Mouse (Mus musculus) midbrain, embryonic 14.5 days (tissue): Measurements from ENCODE around the gene Olfr1537. TPM values are rescaled to one million over a fixed set of nuclear protein-coding genes. Genes with fewer than 3 reads are reported as not detected.

Source experiments
- ATAC-seq: fragments of 200-750 bp; cut with Nextera tagmentation; 2 replicates; pipeline ENCODE4 v1.8.0; 2017; ENCODE audit warnings: moderate number of reproducible peaks, moderate library complexity; ENCODE audit not compliant: low FRiP score, low TSS enrichment
- DNase-seq: peaks from one replicate; pipeline ENCODE4 v3.0.0-alpha.2; 2015
- H3K27ac ChIP-seq: fragments of 300-500 bp; sonication (generic); replicated peaks from 2 replicates; pipeline ENCODE4 v1.5.1; 2014; ENCODE audit warnings: mild to moderate bottlenecking, low read depth, low read length, moderate library complexity
- H3K27me3 ChIP-seq: fragments of 300-500 bp; sonication (generic); 2 replicates; pipeline ENCODE4 v1.6.1; 2014; ENCODE audit warnings: low read length, control low read depth, mixed read lengths; ENCODE audit not compliant: control insufficient read depth, insufficient read depth
- H3K36me3 ChIP-seq: fragments of 300-500 bp; sonication (generic); 2 replicates; pipeline ENCODE4 v1.6.1; 2014; ENCODE audit warnings: low read length, control low read depth; ENCODE audit not compliant: control insufficient read depth, insufficient read depth
- H3K4me1 ChIP-seq: fragments of 300-500 bp; sonication (generic); 2 replicates; pipeline ENCODE4 v1.6.1; 2014; ENCODE audit warnings: mild to moderate bottlenecking, antibody characterized with exemption, low read length, control low read depth; ENCODE audit not compliant: control insufficient read depth, insufficient read depth
- H3K4me2 ChIP-seq: fragments of 300-500 bp; sonication (generic); 2 replicates; pipeline ENCODE4 v1.6.1; 2014; ENCODE audit warnings: mild to moderate bottlenecking, low read length, moderate library complexity
- H3K4me3 ChIP-seq: fragments of 300-500 bp; sonication (generic); replicated peaks from 2 replicates; pipeline ENCODE4 v1.5.1; 2014; ENCODE audit warnings: low read depth, low read length
- H3K9ac ChIP-seq: fragments of 300-500 bp; sonication (generic); replicated peaks from 2 replicates; pipeline ENCODE4 v1.6.1; 2014; ENCODE audit warnings: mild to moderate bottlenecking, low read length, moderate library complexity
- H3K9me3 ChIP-seq: fragments of 300-500 bp; sonication (generic); 2 replicates; pipeline ENCODE4 v1.6.1; 2016; ENCODE audit warnings: low read length, control low read depth, mixed read lengths; ENCODE audit not compliant: control insufficient read depth
- WGBS: fragments of 180-500 bp; shearing (Covaris S2); extraction: QIAGEN DNeasy Blood & Tissue Kit; methylation state at CpG from one replicate; pipeline ENCODE4 v1.1.7; 2014; 5-methylcytosine and 5-hydroxymethylcytosine counted together
- polyA plus RNA-seq: library from polyadenylated mRNA; unstranded; fragments of >200 nt; fragmentation: Nextera tagmentation; extraction: Ambion mirVana; gene quantifications from 2 replicates; pipeline ENCODE4 v1.2.1, GENCODE M21; 2014

The Olfr1537 gene
- not detected in 2 replicates for polyA plus RNA-seq

- no peak within 1 kb of the TSS for H3K4me2 ChIP-seq
- no peaks in the 10 kb centered on the region for H3K9me3 ChIP-seq
- no peaks in the 10 kb centered on the region for H3K27me3 ChIP-seq
- no peak within 1 kb of the TSS for H3K27ac ChIP-seq
- ATAC-seq (no peak), DNase-seq (no peak)
- no peak within 1 kb of the TSS for H3K9ac ChIP-seq
- WGBS = 82% methylated on average over 1 of the region's 1 CpGs
- H3K4me1 ChIP-seq = no peaks in the 10 kb centered on the region
- no peaks in the 10 kb centered on the region for H3K36me3 ChIP-seq
- H3K4me3 ChIP-seq = no peak within 1 kb of the TSS
Measured at GRCm38 (mm10) chr9:39249894-39250293, at the start of gene Olfr1537. Olfr1537 (minus strand) TSS chr9:39249994.

DNA sequence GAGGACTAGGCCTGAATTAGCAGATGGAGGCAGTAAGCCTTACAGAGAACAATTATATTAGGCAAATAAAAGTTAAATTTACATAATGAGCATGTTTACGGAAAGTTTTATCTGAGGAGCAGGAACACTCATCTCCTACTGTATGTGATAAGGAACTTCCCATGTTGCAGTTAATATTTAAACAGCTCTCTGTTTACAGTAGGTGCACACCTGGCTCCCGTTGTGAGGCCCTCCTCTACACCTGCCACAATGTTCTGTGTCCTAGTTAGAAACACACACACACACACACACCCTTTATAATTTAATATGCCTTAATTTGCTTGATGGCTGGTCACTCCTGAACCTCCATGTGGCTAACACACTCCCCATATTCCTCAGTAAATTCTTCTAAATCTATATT lies 37.3 kb upstream of the Olfr1537 start:
- Histone ChIP-seq H3K27ac (no peak overlapping the region), H3K36me3 (no peaks in the 10 kb centered on the region), H3K27me3 (no peaks in the 10 kb centered on the region), H3K9me3 (no peaks in the 10 kb centered on the region), H3K9ac (no peak overlapping the region), H3K4me3 (no peak overlapping the region), H3K4me1 (no peaks in the 10 kb centered on the region), H3K4me2 (no peak overlapping the region)
- ATAC-seq (no peak), DNase-seq (no peak)
- WGBS = 84% methylated on average over 2 of the region's 2 CpGs

DNA sequence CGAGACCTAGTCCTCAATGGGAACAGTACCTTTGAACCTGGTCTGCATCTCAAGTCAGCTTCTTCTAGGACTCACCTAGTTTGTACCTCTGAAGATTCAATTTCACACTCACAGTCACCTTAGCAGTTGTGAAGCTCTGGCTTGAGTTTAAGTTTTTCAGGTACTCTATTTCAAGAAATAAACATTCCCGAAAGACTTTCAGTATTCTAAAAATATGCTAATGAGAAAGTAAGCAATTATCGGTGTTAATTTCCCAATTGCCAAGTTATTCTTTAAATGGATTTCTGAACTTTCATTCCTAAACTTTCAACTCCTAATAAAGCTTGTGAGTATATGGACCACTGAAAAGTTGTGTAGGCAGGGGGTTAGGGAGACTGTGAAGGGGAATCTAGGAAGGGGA lies 26.9 kb upstream of the Olfr1537 start, which contains the start of gene Olfr945:
TSS of gene Olfr945 (minus strand) at position 101 of the 400 bp plus-strand sequence.
- Histone ChIP-seq H3K4me2 (no peak within 1 kb of the TSS), H3K27ac (no peak within 1 kb of the TSS), H3K9me3 (no peaks in the 10 kb centered on the region), H3K27me3 (no peaks in the 10 kb centered on the region), H3K4me1 (no peaks in the 10 kb centered on the region), H3K4me3 (no peak within 1 kb of the TSS), H3K36me3 (no peaks in the 10 kb centered on the region), H3K9ac (no peak within 1 kb of the TSS)
- DNase-seq (no peak), ATAC-seq (no peak)
- WGBS = 91% methylated on average over 3 of the region's 3 CpGs

GRCm38 (mm10) chr9:39201620-39202019 lies 48.2 kb downstream of the Olfr1537 start, which contains the start of gene Olfr944:
Olfr944 (plus strand) TSS chr9:39201920.
- Histone ChIP-seq H3K9me3 (no peaks in the 10 kb centered on the region), H3K4me1 (no peaks in the 10 kb centered on the region), H3K36me3 (no peaks in the 10 kb centered on the region), H3K27me3 (no peaks in the 10 kb centered on the region), H3K4me3 (no peak within 1 kb of the TSS), H3K9ac (no peak within 1 kb of the TSS), H3K4me2 (no peak within 1 kb of the TSS), H3K27ac (no peak within 1 kb of the TSS)
- DNase-seq (no peak), ATAC-seq (no peak)

Other genes with a start within 250 kb of the Olfr1537 start
- not detected in 2 replicates for gene Olfr146, start 226.6 kb downstream of the Olfr1537 start, polyA plus RNA-seq
- gene Olfr937, start 185.0 kb downstream of the Olfr1537 start, polyA plus RNA-seq = not detected in 2 replicates
- not detected in 2 replicates for gene Olfr938, start 171.1 kb downstream of the Olfr1537 start, polyA plus RNA-seq
- not detected in 2 replicates for gene Olfr27, start 121.9 kb downstream of the Olfr1537 start, polyA plus RNA-seq
- gene Olfr943, start 83.7 kb downstream of the Olfr1537 start, polyA plus RNA-seq = not detected in 2 replicates
- not detected in 2 replicates for gene Olfr944, start 48.1 kb downstream of the Olfr1537 start, polyA plus RNA-seq
- not detected in 2 replicates for gene Olfr945, start 26.8 kb upstream of the Olfr1537 start, polyA plus RNA-seq
- gene Olfr948, start 76.1 kb upstream of the Olfr1537 start, polyA plus RNA-seq = not detected in 2 replicates
- not detected in 2 replicates for gene Olfr951, start 137.4 kb upstream of the Olfr1537 start, polyA plus RNA-seq
- gene Olfr952, start 177.2 kb upstream of the Olfr1537 start, polyA plus RNA-seq = not detected in 2 replicates
- not detected in 2 replicates for gene Olfr954, start 206.7 kb upstream of the Olfr1537 start, polyA plus RNA-seq
- not detected in 2 replicates for gene Olfr955, start 221.9 kb upstream of the Olfr1537 start, polyA plus RNA-seq
- gene Olfr44, start 244.0 kb upstream of the Olfr1537 start, polyA plus RNA-seq = not detected in 2 replicates